Mouse (Mus musculus): Measurements from ENCODE around the gene Ciz1. TPM values are rescaled to one million over a fixed set of nuclear protein-coding genes. Genes with fewer than 3 reads are reported as not detected.

Ciz1 gene
- polyA plus RNA-seq, 1 experiment from 2014 or later: 41.9 TPM

DNA sequence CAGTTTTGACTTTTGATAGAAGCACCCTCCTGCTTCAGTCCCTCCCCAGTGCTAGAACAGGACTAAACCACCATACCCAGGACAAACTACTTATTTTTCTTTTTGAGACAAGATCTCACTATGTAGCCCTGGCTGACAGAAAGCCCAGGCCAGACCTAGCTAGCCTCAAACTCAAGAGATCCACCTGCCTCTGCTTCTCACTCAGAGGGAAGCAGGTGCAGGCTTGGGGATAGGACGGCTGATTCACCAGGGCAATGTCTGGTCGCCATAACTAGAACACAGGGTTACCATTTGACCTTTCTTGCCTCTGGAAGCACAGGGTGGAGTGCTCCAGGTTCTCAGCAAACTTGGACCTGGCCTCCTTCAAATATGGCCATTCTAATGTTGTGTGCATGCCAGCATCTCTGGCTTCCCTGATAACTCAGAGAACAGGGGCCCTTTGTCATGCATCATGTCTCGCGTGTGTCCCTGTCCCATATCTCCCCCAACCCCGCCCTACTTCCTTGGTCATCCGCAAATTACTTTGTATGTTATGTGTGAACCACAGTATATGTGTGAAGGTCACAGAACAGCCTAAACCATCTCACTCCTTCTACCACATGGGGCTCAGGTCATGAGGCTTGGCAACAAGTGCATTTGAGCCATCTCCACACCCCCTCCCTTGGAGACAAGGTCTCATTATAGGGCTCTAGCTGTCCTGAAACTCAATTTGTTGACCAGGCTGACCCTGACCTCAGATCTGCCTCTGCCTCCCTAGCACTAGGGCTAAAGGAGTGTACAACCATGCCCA lies 60.8 kb downstream of the Ciz1 start:
- Histone ChIP-seq H3K36me3 (ENCODE audit: control insufficient read depth, insufficient read depth, low read length) (peaks cover 12% of the 10 kb centered on the region; the same call in 1 of the 2 replicates), H3K4me2 (ENCODE audit: low read depth, low read length) (no peak overlapping the region), H3K27me3 (ENCODE audit: control insufficient read depth, insufficient read depth, low read length) (no peaks in the 10 kb centered on the region), H3K9ac (ENCODE audit: low read length) (no peak overlapping the region), H3K4me3 (replicated peaks; ENCODE audit: low read length) (no peak overlapping the region), H3K27ac (ENCODE audit: low read length) (no peak overlapping the region), H3K4me1 (ENCODE audit: control insufficient read depth, insufficient read depth, low read length) (peaks cover 5% of the 10 kb centered on the region), H3K9me3 (replicated peaks; ENCODE audit: control insufficient read depth, low read length) (no peaks in the 10 kb centered on the region)
- 86% methylated on average over 6 of the region's 6 CpGs for WGBS
- ATAC-seq (ENCODE audit: insufficient read depth, low FRiP score): no peak

DNA sequence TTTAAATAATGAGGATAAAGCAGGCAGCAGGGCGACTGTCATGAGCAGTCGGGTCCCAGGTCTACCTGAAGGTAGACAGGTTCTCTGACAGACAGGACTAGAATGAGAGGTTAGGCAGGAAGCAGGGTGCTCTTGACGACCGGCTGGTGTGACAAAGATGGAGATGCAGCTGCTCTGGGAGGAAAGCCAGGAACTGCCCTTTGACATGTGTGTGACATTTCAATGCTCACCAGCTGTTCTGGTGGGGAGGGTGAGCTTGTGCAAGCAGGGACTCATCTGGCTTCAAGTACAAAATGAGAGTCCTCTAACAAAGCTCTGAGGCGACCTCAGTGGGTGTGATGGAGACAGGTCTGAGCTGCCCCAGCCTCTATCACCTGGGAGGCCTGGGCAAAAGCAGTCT lies 61.8 kb downstream of the Ciz1 start:
- no peak overlapping the region for H3K4me3 ChIP-seq (replicated peaks; ENCODE audit: low read length)
- no peaks in the 10 kb centered on the region for H3K9me3 ChIP-seq (replicated peaks; ENCODE audit: control insufficient read depth, low read length)
- ATAC-seq (ENCODE audit: insufficient read depth, low FRiP score): no peak
- no peak overlapping the region for H3K4me2 ChIP-seq (ENCODE audit: low read depth, low read length)
- 42% methylated on average over 5 of the region's 5 CpGs for WGBS
- no peaks in the 10 kb centered on the region for H3K27me3 ChIP-seq (ENCODE audit: control insufficient read depth, insufficient read depth, low read length)
- H3K36me3 ChIP-seq (ENCODE audit: control insufficient read depth, insufficient read depth, low read length): peaks cover 12% of the 10 kb centered on the region; the same call in 1 of the 2 replicates
- peaks cover 1% of the 10 kb centered on the region for H3K4me1 ChIP-seq (ENCODE audit: control insufficient read depth, insufficient read depth, low read length)
- H3K9ac ChIP-seq (ENCODE audit: low read length): no peak overlapping the region
- H3K27ac ChIP-seq (ENCODE audit: low read length): no peak overlapping the region

DNA sequence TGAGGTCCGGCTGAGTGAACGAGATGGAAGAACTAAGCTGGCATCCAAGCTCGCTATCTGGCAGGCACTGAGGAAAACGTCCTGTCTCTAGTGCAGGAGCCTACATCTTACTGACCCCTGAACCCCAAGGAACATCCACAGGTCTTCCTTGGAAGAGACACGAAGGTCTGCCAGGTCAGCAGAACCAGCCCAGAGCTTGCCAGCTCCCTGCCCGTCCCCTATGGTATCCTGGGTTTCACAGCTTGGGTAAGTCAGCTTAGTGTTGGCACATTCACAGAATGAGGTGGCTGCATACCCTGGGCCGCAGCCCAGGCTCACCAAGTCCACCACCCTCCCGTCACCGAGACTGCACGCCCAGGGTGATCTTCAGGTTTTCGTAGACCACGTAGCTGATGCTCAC lies 63.7 kb downstream of the Ciz1 start:
- Histone ChIP-seq H3K27ac (ENCODE audit: low read length) (no peak overlapping the region), H3K4me1 (ENCODE audit: control insufficient read depth, insufficient read depth, low read length) (no peaks in the 10 kb centered on the region; the same call in 1 of the 2 replicates), H3K4me2 (ENCODE audit: low read depth, low read length) (no peak overlapping the region), H3K9ac (ENCODE audit: low read length) (no peak overlapping the region), H3K27me3 (ENCODE audit: control insufficient read depth, insufficient read depth, low read length) (no peaks in the 10 kb centered on the region), H3K36me3 (ENCODE audit: control insufficient read depth, insufficient read depth, low read length) (peaks cover 19% of the 10 kb centered on the region; the same call in 1 of the 2 replicates), H3K4me3 (replicated peaks; ENCODE audit: low read length) (no peak overlapping the region), H3K9me3 (replicated peaks; ENCODE audit: control insufficient read depth, low read length) (no peaks in the 10 kb centered on the region)
- ATAC-seq (ENCODE audit: insufficient read depth, low FRiP score): no peak
- 94% methylated on average over 12 of the region's 12 CpGs for WGBS

DNA sequence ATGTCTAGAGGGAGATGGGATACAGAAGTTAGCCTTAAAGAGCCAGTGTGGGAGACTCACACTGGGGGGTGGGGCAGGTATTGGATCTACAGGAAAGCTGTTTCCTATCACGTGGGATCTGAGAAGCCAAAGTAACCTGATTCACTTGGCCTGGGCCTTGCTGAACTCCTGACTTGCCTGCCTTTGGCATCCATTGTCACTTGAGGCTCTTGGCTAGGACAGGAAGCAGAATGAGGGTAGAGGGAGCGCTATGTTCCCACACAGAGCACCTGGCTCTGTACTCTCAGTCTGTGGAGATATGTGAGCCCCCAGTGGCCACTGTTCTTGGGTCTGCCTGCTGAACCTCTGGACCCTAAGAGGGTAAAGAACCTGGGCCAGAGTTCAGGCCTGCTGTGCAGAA lies 64.4 kb downstream of the Ciz1 start:
- H3K36me3 ChIP-seq (ENCODE audit: control insufficient read depth, insufficient read depth, low read length): peaks cover 19% of the 10 kb centered on the region; the same call in 1 of the 2 replicates
- ATAC-seq (ENCODE audit: insufficient read depth, low FRiP score): no peak
- WGBS: 71% methylated on average over 2 of the region's 2 CpGs

DNA sequence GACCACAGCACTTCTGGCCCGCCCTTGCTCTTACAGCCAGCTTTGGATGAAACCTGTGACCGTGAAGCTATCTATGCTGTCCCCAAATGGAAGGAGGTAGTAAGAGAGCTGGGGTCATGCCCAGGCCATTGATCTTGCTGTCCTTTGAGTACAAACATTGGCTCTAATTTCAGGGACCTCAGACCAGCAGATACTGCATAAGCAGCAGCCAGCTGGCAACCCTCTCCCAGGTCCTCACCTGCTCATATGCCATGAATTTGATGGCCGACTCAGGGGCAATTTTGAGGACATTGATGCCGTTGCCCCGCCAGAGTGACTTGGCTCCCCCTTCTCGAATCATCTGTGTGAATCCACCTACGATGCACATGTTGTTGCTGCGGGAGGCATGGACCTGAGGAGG lies 65.4 kb downstream of the Ciz1 start:
- Histone ChIP-seq H3K9ac (ENCODE audit: low read length) (no peak overlapping the region), H3K4me3 (replicated peaks; ENCODE audit: low read length) (no peak overlapping the region), H3K27ac (ENCODE audit: low read length) (no peak overlapping the region), H3K4me2 (ENCODE audit: low read depth, low read length) (no peak overlapping the region), H3K36me3 (ENCODE audit: control insufficient read depth, insufficient read depth, low read length) (peaks cover 19% of the 10 kb centered on the region; the same call in 1 of the 2 replicates), H3K4me1 (ENCODE audit: control insufficient read depth, insufficient read depth, low read length) (peaks cover 4% of the 10 kb centered on the region; the same call in 1 of the 2 replicates), H3K9me3 (replicated peaks; ENCODE audit: control insufficient read depth, low read length) (no peaks in the 10 kb centered on the region), H3K27me3 (ENCODE audit: control insufficient read depth, insufficient read depth, low read length) (no peaks in the 10 kb centered on the region)
- ATAC-seq (ENCODE audit: insufficient read depth, low FRiP score): no peak
- 67% methylated on average over 8 of the region's 8 CpGs for WGBS

More for the DNA sequence above, 64.4 kb downstream of the Ciz1 start:
- Histone ChIP-seq H3K4me1 (ENCODE audit: control insufficient read depth, insufficient read depth, low read length) (no peaks in the 10 kb centered on the region; the same call in 1 of the 2 replicates), H3K9ac (ENCODE audit: low read length) (no peak overlapping the region), H3K9me3 (replicated peaks; ENCODE audit: control insufficient read depth, low read length) (no peaks in the 10 kb centered on the region), H3K4me2 (ENCODE audit: low read depth, low read length) (no peak overlapping the region), H3K27ac (ENCODE audit: low read length) (no peak overlapping the region), H3K4me3 (replicated peaks; ENCODE audit: low read length) (no peak overlapping the region), H3K27me3 (ENCODE audit: control insufficient read depth, insufficient read depth, low read length) (no peaks in the 10 kb centered on the region)

DNA sequence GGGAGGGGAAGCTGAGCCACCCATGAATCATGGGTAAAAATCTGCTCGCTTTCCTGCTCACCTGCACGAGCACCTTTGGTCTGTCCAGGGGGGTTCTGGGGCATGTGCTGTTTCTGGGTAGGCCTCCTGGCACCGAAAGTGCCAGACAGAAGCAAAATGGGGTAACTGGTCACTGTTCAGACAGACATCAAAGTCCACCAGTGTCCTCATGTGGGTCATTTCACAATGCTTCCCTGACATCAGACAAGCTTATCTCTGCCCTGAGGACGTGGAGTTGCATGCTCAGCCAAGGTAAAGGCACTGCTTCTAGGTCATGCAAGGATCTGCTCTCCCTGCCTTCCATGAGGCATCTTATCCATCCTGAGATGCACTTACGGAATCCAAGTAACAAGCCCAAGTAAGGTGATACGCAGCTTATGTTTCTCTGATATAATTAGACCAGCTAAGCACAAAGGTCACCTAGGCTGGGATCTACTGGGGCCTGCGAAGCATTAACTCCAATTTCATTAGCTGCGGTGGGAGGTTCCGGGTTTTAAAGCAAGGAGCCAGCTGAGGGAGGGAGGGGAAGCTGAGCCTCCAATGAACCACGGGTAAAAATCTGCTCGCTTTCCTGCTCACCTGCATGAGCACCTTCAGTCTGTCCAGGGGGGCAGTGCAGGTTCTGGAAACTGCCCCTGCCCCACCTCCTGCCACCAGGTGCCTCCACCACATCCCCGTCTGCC lies 66.5 kb downstream of the Ciz1 start:
- Histone ChIP-seq H3K27me3 (ENCODE audit: control insufficient read depth, insufficient read depth, low read length) (no peaks in the 10 kb centered on the region), H3K4me3 (replicated peaks; ENCODE audit: low read length) (no peak overlapping the region), H3K9ac (ENCODE audit: low read length) (no peak overlapping the region), H3K36me3 (ENCODE audit: control insufficient read depth, insufficient read depth, low read length) (peaks cover 19% of the 10 kb centered on the region; the same call in 1 of the 2 replicates), H3K27ac (ENCODE audit: low read length) (no peak overlapping the region), H3K4me2 (ENCODE audit: low read depth, low read length) (no peak overlapping the region), H3K4me1 (ENCODE audit: control insufficient read depth, insufficient read depth, low read length) (peaks cover 15% of the 10 kb centered on the region), H3K9me3 (replicated peaks; ENCODE audit: control insufficient read depth, low read length) (no peaks in the 10 kb centered on the region)
- WGBS: 71% methylated on average over 12 of the region's 12 CpGs
- no peak for ATAC-seq (ENCODE audit: insufficient read depth, low FRiP score)

DNA sequence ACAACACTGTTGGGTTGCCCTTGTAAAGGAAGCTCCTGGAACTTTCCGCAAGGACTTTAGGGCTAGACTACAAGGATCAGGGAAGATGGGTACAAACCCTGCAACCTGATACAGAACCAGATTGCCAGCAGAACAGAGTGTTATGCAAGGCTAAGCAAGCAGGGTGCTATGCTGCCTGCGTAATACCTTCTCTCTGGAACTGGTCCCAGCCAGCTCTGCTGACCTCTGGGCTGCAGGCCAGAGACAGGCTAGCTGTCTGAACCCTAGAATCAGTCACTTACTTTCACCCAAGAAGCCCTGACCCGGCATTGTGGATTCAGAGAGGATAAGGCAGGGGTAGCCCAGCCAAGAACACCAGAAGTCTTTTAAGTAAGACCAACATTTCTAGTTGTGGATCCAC lies 67.2 kb downstream of the Ciz1 start:
- Histone ChIP-seq H3K4me3 (replicated peaks; ENCODE audit: low read length) (no peak overlapping the region), H3K4me1 (ENCODE audit: control insufficient read depth, insufficient read depth, low read length) (peaks cover 17% of the 10 kb centered on the region), H3K27ac (ENCODE audit: low read length) (no peak overlapping the region), H3K9me3 (replicated peaks; ENCODE audit: control insufficient read depth, low read length) (no peaks in the 10 kb centered on the region), H3K27me3 (ENCODE audit: control insufficient read depth, insufficient read depth, low read length) (no peaks in the 10 kb centered on the region), H3K9ac (ENCODE audit: low read length) (no peak overlapping the region), H3K36me3 (ENCODE audit: control insufficient read depth, insufficient read depth, low read length) (peaks cover 19% of the 10 kb centered on the region; the same call in 1 of the 2 replicates), H3K4me2 (ENCODE audit: low read depth, low read length) (no peak overlapping the region)
- no peak for ATAC-seq (ENCODE audit: insufficient read depth, low FRiP score)
- 89% methylated on average over 3 of the region's 3 CpGs for WGBS

DNA sequence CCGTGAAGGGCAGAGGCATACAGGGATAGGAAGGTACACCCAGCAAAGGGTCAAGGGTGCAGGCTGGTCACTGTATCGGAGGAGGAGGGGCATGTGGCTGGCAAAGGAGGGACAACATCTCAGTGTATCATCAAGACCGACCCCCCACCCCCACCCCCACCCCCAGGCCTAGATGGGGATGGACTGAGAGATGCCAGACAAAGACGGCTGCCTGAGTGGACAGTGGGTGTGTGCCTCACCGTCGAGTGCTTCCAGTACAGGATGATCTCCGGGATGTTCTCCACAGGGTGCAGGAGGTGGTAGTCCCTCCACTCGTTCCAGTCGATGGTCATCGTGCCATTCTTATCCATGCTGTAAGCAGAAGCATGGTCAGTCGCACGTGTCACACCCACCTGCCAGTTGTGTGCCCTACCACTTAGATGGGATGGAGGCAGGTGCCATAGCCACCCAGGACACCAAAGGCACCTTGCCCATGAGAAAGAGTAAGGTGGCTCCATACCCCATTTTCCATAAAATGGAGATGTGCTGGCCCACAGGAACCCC lies 68.0 kb downstream of the Ciz1 start:
- Histone ChIP-seq H3K27me3 (ENCODE audit: control insufficient read depth, insufficient read depth, low read length) (no peaks in the 10 kb centered on the region), H3K4me3 (replicated peaks; ENCODE audit: low read length) (no peak overlapping the region), H3K27ac (ENCODE audit: low read length) (no peak overlapping the region), H3K4me1 (ENCODE audit: control insufficient read depth, insufficient read depth, low read length) (peaks cover 25% of the 10 kb centered on the region), H3K9me3 (replicated peaks; ENCODE audit: control insufficient read depth, low read length) (no peaks in the 10 kb centered on the region), H3K9ac (ENCODE audit: low read length) (no peak overlapping the region), H3K4me2 (ENCODE audit: low read depth, low read length) (no peak overlapping the region), H3K36me3 (ENCODE audit: control insufficient read depth, insufficient read depth, low read length) (peaks cover 18% of the 10 kb centered on the region; the same call in 1 of the 2 replicates)
- WGBS: 89% methylated on average over 12 of the region's 12 CpGs
- no peak for ATAC-seq (ENCODE audit: insufficient read depth, low FRiP score)

DNA sequence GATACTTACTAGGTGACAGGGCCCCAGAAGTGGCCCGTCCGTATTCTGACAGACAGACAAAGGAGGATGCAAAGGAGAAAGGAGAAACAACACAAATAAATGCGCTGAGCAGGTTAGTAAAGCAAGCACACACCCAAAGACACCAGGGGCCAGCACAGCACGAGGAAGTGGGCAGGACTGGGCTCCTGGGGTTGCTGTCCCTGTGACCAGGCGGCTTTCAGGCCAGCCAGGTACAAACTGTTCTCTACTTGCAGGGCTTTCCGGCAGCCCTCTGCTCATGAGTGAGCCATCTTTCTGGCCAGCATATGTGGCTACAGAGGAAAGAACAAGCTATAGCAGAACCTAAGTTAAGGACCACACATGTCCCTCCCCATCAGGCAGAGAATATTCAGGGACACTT lies 68.5 kb downstream of the Ciz1 start:
- peaks cover 30% of the 10 kb centered on the region for H3K4me1 ChIP-seq (ENCODE audit: control insufficient read depth, insufficient read depth, low read length)

More for the DNA sequence above, 68.5 kb downstream of the Ciz1 start:
- H3K9me3 ChIP-seq (replicated peaks; ENCODE audit: control insufficient read depth, low read length): no peaks in the 10 kb centered on the region
- no peak overlapping the region for H3K27ac ChIP-seq (ENCODE audit: low read length)
- H3K27me3 ChIP-seq (ENCODE audit: control insufficient read depth, insufficient read depth, low read length): no peaks in the 10 kb centered on the region
- H3K4me3 ChIP-seq (replicated peaks; ENCODE audit: low read length): no peak overlapping the region
- H3K4me2 ChIP-seq (ENCODE audit: low read depth, low read length): no peak overlapping the region
- H3K36me3 ChIP-seq (ENCODE audit: control insufficient read depth, insufficient read depth, low read length): 0 out of 2 replicates have a peak, but pooled peaks cover 13% of the 10 kb centered on the region
- WGBS: 84% methylated on average over 6 of the region's 6 CpGs
- no peak for ATAC-seq (ENCODE audit: insufficient read depth, low FRiP score)
- no peak overlapping the region for H3K9ac ChIP-seq (ENCODE audit: low read length)
